Mouse (Mus musculus) forebrain, embryonic 15.5 days (tissue): Measurements from ENCODE around the gene Zbtb7a. TPM values are rescaled to one million over a fixed set of nuclear protein-coding genes. Genes with fewer than 3 reads are reported as not detected.

ENCODE experiments used
- ATAC-seq: fragments of 200-750 bp; cut with Nextera tagmentation; replicated peaks from 2 replicates; pipeline ENCODE4 v1.8.0; 2017; ENCODE audit warnings: mild to moderate bottlenecking, moderate TSS enrichment, moderate library complexity
- H3K27ac ChIP-seq: fragments of 300-500 bp; sonication (generic); replicated peaks from 2 replicates; pipeline ENCODE4 v1.5.1; 2015; ENCODE audit warnings: mild to moderate bottlenecking, inconsistent platforms
- H3K27me3 ChIP-seq: fragments of 300-500 bp; sonication (generic); 2 replicates; pipeline ENCODE4 v1.6.1; 2015; ENCODE audit warnings: inconsistent platforms
- H3K36me3 ChIP-seq: fragments of 300-500 bp; sonication (generic); 2 replicates; pipeline ENCODE4 v1.6.1; 2015; ENCODE audit warnings: mild to moderate bottlenecking, inconsistent platforms
- H3K4me1 ChIP-seq: fragments of 300-500 bp; sonication (generic); 2 replicates; pipeline ENCODE4 v1.6.1; 2015; ENCODE audit warnings: inconsistent platforms
- H3K4me2 ChIP-seq: fragments of 300-500 bp; sonication (generic); replicated peaks from 2 replicates; pipeline ENCODE4 v1.6.1; 2015; ENCODE audit warnings: mild to moderate bottlenecking, inconsistent platforms
- H3K4me3 ChIP-seq: fragments of 300-500 bp; sonication (generic); 2 replicates; pipeline ENCODE4 v1.5.1; 2015; ENCODE audit warnings: mild to moderate bottlenecking, inconsistent platforms
- H3K9ac ChIP-seq: fragments of 300-500 bp; sonication (generic); replicated peaks from 2 replicates; pipeline ENCODE4 v1.6.1; 2015; ENCODE audit warnings: mild to moderate bottlenecking, inconsistent platforms
- H3K9me3 ChIP-seq: fragments of 300-500 bp; sonication (generic); 2 replicates; pipeline ENCODE4 v1.6.1; 2016; ENCODE audit warnings: inconsistent platforms
- WGBS: fragments of 180-500 bp; shearing (Covaris S2); methylation state at CpG from one replicate; pipeline ENCODE4 v1.1.7; 2015; ENCODE audit warnings: mixed read lengths; 5-methylcytosine and 5-hydroxymethylcytosine counted together
- polyA plus RNA-seq: library from polyadenylated mRNA; unstranded; fragments of >200 nt; fragmentation: Nextera tagmentation; extraction: Ambion mirVana; gene quantifications from 2 replicates; pipeline ENCODE4 v1.2.1, GENCODE M21; 2015

Zbtb7a gene
- polyA plus RNA-seq = 12.1 and 15.1 TPM in 2 replicates

GRCm38 (mm10) chr10:81134966-81135681 is at the start of gene Zbtb7a:
Zbtb7a (plus strand) TSS chr10:81135220.
- H3K27me3 ChIP-seq = peaks cover 36% of the 10 kb centered on the region
- H3K9ac ChIP-seq = peak within 1 kb of the TSS; percentile 97
- peak within 1 kb of the TSS; percentile 91 for H3K4me3 ChIP-seq
- H3K9me3 ChIP-seq = no peaks in the 10 kb centered on the region
- WGBS = 2% methylated on average over 40 of the region's 41 CpGs
- peak within 1 kb of the TSS; percentile 93 for H3K4me2 ChIP-seq
- no peak for ATAC-seq
- peaks cover 36% of the 10 kb centered on the region for H3K4me1 ChIP-seq
- no peaks in the 10 kb centered on the region for H3K36me3 ChIP-seq
- H3K27ac ChIP-seq = peak within 1 kb of the TSS; percentile 98

GRCm38 (mm10) chr10:81087021-81087420 is 48.0 kb upstream of the Zbtb7a start:
- WGBS = 52% methylated on average over 2 of the region's 2 CpGs
- Histone ChIP-seq H3K4me3 (no peak overlapping the region), H3K27me3 (no peaks in the 10 kb centered on the region), H3K9me3 (no peaks in the 10 kb centered on the region), H3K27ac (no peak overlapping the region), H3K36me3 (peaks cover 2% of the 10 kb centered on the region), H3K4me1 (peaks cover 8% of the 10 kb centered on the region), H3K9ac (no peak overlapping the region), H3K4me2 (no peak overlapping the region)
- no peak for ATAC-seq

- WGBS = 38% methylated on average over 2 of the region's 2 CpGs
- no peak overlapping the region; the same call in 1 of the 2 replicates for H3K9ac ChIP-seq
- peaks cover 8% of the 10 kb centered on the region for H3K4me1 ChIP-seq
- H3K4me2 ChIP-seq = no peak overlapping the region
- no peaks in the 10 kb centered on the region for H3K9me3 ChIP-seq
- H3K36me3 ChIP-seq = no peaks in the 10 kb centered on the region
- H3K27me3 ChIP-seq = no peaks in the 10 kb centered on the region
- no peak overlapping the region for H3K27ac ChIP-seq
- ATAC-seq = peak; percentile 47
- no peak overlapping the region for H3K4me3 ChIP-seq
Measured at GRCm38 (mm10) chr10:81089216-81089615, 45.8 kb upstream of the Zbtb7a start.

GRCm38 (mm10) chr10:81090621-81091020 is 44.4 kb upstream of the Zbtb7a start:
- Histone ChIP-seq H3K4me3 (no peak overlapping the region), H3K36me3 (no peaks in the 10 kb centered on the region), H3K27me3 (no peaks in the 10 kb centered on the region), H3K4me2 (no peak overlapping the region), H3K27ac (no peak overlapping the region), H3K9ac (no peak overlapping the region), H3K9me3 (no peaks in the 10 kb centered on the region), H3K4me1 (peaks cover 8% of the 10 kb centered on the region)
- 75% methylated on average over 7 of the region's 7 CpGs for WGBS
- no peak for ATAC-seq

- no peak overlapping the region for H3K27ac ChIP-seq
- whole genome bisulfite sequencing = 67% methylated on average over 22 of the region's 22 CpGs
- H3K4me2 ChIP-seq = no peak overlapping the region
- no peak for ATAC-seq
- no peak overlapping the region for H3K9ac ChIP-seq
- H3K9me3 ChIP-seq = no peaks in the 10 kb centered on the region
- H3K4me3 ChIP-seq = no peak overlapping the region
- H3K27me3 ChIP-seq = no peaks in the 10 kb centered on the region
- no peaks in the 10 kb centered on the region for H3K36me3 ChIP-seq
- peaks cover 8% of the 10 kb centered on the region for H3K4me1 ChIP-seq
Measured at GRCm38 (mm10) chr10:81092465-81093250, 42.4 kb upstream of the Zbtb7a start.

GRCm38 (mm10) chr10:81094931-81095678 is 39.9 kb upstream of the Zbtb7a start:
- Histone ChIP-seq H3K27me3 (no peaks in the 10 kb centered on the region), H3K4me3 (no peak overlapping the region), H3K9me3 (no peaks in the 10 kb centered on the region), H3K27ac (no peak overlapping the region), H3K4me2 (no peak overlapping the region), H3K36me3 (no peaks in the 10 kb centered on the region), H3K9ac (no peak overlapping the region), H3K4me1 (no peaks in the 10 kb centered on the region)
- 67% methylated on average over 9 of the region's 9 CpGs for WGBS
- no peak for ATAC-seq

- H3K4me2 ChIP-seq = peak within 1 kb of the TSS; percentile 63
- ATAC-seq = peak; percentile 97
- under 1% methylated on average over 56 of the region's 56 CpGs for WGBS
- H3K4me1 ChIP-seq = peaks cover 23% of the 10 kb centered on the region
- H3K36me3 ChIP-seq = peaks cover 21% of the 10 kb centered on the region
- H3K27ac ChIP-seq = peak within 1 kb of the TSS; percentile 100
- H3K4me3 ChIP-seq = peak within 1 kb of the TSS; percentile 100
- no peaks in the 10 kb centered on the region for H3K27me3 ChIP-seq
- H3K9ac ChIP-seq = peak within 1 kb of the TSS; percentile 100
- no peaks in the 10 kb centered on the region for H3K9me3 ChIP-seq
Measured at GRCm38 (mm10) chr10:81105565-81106112, 29.4 kb upstream of the Zbtb7a start, which contains the start of gene Map2k2. Map2k2 (plus strand) TSS chr10:81105915.

GRCm38 (mm10) chr10:81106113-81106721 is 28.8 kb upstream of the Zbtb7a start:
- Histone ChIP-seq H3K36me3 (peaks cover 27% of the 10 kb centered on the region), H3K4me2 (peak overlapping the region; percentile 63), H3K9ac (peak overlapping the region; percentile 100), H3K4me3 (peak overlapping the region; percentile 100), H3K27ac (peak overlapping the region; percentile 100), H3K4me1 (peaks cover 23% of the 10 kb centered on the region), H3K9me3 (no peaks in the 10 kb centered on the region), H3K27me3 (no peaks in the 10 kb centered on the region)
- peak; percentile 87 for ATAC-seq
- WGBS = 2% methylated on average over 35 of the region's 35 CpGs

- no peak for ATAC-seq
- Histone ChIP-seq H3K4me2 (no peak overlapping the region), H3K4me3 (no peak overlapping the region), H3K36me3 (peaks cover 79% of the 10 kb centered on the region), H3K27ac (no peak overlapping the region), H3K9me3 (no peaks in the 10 kb centered on the region), H3K27me3 (no peaks in the 10 kb centered on the region), H3K9ac (no peak overlapping the region), H3K4me1 (no peaks in the 10 kb centered on the region)
- 95% methylated on average over 6 of the region's 6 CpGs for WGBS
Measured at GRCm38 (mm10) chr10:81112946-81113345, 22.1 kb upstream of the Zbtb7a start.

- WGBS = 91% methylated on average over 10 of the region's 10 CpGs
- Histone ChIP-seq H3K27me3 (no peaks in the 10 kb centered on the region), H3K36me3 (peaks cover 94% of the 10 kb centered on the region), H3K9me3 (no peaks in the 10 kb centered on the region), H3K4me3 (no peak overlapping the region), H3K4me2 (no peak overlapping the region), H3K27ac (no peak overlapping the region), H3K4me1 (no peaks in the 10 kb centered on the region), H3K9ac (no peak overlapping the region)
- no peak for ATAC-seq
Measured at GRCm38 (mm10) chr10:81119625-81120024, 15.4 kb upstream of the Zbtb7a start.

GRCm38 (mm10) chr10:81120650-81121049 is 14.4 kb upstream of the Zbtb7a start:
- Histone ChIP-seq H3K4me3 (no peak overlapping the region), H3K27ac (no peak overlapping the region), H3K9ac (no peak overlapping the region), H3K4me2 (no peak overlapping the region), H3K27me3 (no peaks in the 10 kb centered on the region), H3K4me1 (no peaks in the 10 kb centered on the region), H3K36me3 (peaks cover 85% of the 10 kb centered on the region), H3K9me3 (no peaks in the 10 kb centered on the region)
- ATAC-seq = no peak
- 82% methylated on average over 7 of the region's 7 CpGs for WGBS
